Mouse (Mus musculus): ENCODE data around the gene Olfr628.
"Not testable (repeated sequence)": the region's sequence is repeated elsewhere in the genome, so short reads cannot be mapped to it uniquely, and the experiment has no call there.

DNA sequence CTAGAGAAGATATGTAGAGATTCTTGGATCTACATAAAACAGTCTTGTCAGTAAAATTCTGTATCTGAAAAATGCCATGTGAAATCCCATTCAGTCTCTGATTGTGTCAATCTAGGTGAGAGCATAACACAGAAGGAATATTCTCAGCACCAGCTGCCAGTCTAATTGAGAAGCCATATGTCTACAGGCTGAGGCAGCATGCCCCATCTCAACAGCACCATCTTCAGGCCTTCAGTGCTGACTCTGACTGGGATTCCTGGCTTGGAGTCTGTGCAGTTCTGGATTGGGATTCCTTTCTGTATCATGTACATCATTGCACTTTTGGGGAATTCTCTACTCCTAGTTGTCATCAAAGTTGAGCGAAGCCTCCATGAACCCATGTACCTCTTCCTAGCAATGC, 13.8 kb upstream of the Olfr628 start:
- not testable (repeated sequence) for TF ChIP-seq CTCF (IDR thresholded peaks at IDR 0.05; ENCODE audit: borderline replicate concordance, insufficient read depth, low read depth, low read length); POLR2A (IDR thresholded peaks at IDR 0.05; ENCODE audit: borderline replicate concordance, insufficient read depth, low read length)
